Mouse (Mus musculus) heart, adult 2 months (tissue): ENCODE measurements at regions not wholly inside any gene's neighbourhood (a gene's known extent, or its start where the extent isn't known, plus 50 kb on each side); places are given as distances from the start of the nearest gene placed in this dataset.

ENCODE experiments used
- CTCF ChIP-seq: fragments of 200-600 bp; IDR thresholded peaks from 2 replicates; pipeline ENCODE4 v1.8.1; 2022; ENCODE audit warnings: antibody characterized with exemption, mild to moderate bottlenecking, moderate library complexity
- POLR2A ChIP-seq: fragments of 200-500 bp; IDR thresholded peaks from 2 replicates; pipeline ENCODE4 v1.6.1; 2011; ENCODE audit warnings: mild to moderate bottlenecking, low read depth, low read length, control low read depth; ENCODE audit not compliant: insufficient read depth

- no peak for TF ChIP-seq CTCF
- no peak for TF ChIP-seq POLR2A
Observed at GRCm38 (mm10) chr17:4331650-4332049, 635.6 kb upstream of the Nox3 start.
